Mouse (Mus musculus) adrenal gland, postnatal 10 days (tissue): ENCODE data around the gene Slc36a3. TPM values are rescaled to one million over a fixed set of nuclear protein-coding genes. Genes with fewer than 3 reads are reported as not detected.

Experiments
- total RNA-seq, 2 experiments: library from RNA; stranded (reverse); gene quantifications; 2 replicates each; pipeline ENCODE4 v1.2.3; 2021

Slc36a3 gene
- total RNA-seq, 2 experiments from 2014 or later, result not detected

Other genes with a start within 250 kb of the Slc36a3 start
- 100 to 1,000 TPM; 116 to 123 TPM for gene Gpx3, start 249.3 kb downstream of the Slc36a3 start, total RNA-seq
- gene Tnip1, start 188.8 kb downstream of the Slc36a3 start, total RNA-seq, result 10 to 100 TPM; 53.2 to 64.1 TPM
- 100 to 1,000 TPM; 181 to 222 TPM for gene Anxa6, start 118.3 kb downstream of the Slc36a3 start, total RNA-seq
- gene Ccdc69, start 73.6 kb downstream of the Slc36a3 start, total RNA-seq, result 1 to 10 TPM; 7.3 to 7.8 TPM
- 10 to 100 TPM; 75.3 to 78.6 TPM for gene Gm2a, start 53.6 kb downstream of the Slc36a3 start, total RNA-seq
- gene Slc36a2, start 33.4 kb upstream of the Slc36a3 start, total RNA-seq, result 100 to 1,000 TPM; 213 to 290 TPM
- 10 to 100 TPM; 24.5 to 26.9 TPM for gene Slc36a1, start 52.6 kb upstream of the Slc36a3 start, total RNA-seq
- gene Fat2, start 184.9 kb upstream of the Slc36a3 start, total RNA-seq, result under 1 TPM; 0.03 to 0.09 TPM